Mouse (Mus musculus): ENCODE measurements around the gene Efr3b.

DNA sequence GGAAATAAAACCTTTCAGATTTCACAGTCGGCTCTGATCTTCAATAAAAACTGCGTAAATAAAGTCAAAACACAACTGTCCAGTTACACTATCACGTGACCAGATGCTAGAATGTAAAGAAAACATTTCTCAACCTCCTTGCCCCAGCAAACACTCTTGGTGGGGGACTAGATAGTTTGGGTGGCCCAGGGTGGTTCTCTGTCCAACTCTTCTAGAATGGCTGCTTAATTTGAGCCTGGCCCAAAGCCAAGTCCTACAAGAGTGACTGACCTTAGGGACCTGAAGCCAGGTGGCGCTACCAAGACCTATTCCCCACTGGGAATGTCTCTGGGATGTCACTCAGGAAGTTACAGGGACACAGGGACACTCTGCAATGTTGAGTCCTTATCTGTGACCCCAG, 78.2 kb downstream of the Efr3b start:
- TF ChIP-seq CTCF (IDR thresholded peaks at IDR 0.05; ENCODE audit: extremely low read depth, insufficient read length, insufficient replicate concordance, low read depth, low read length) (peak; percentile 34; the same call in 1 of the 2 replicates), POLR2A (IDR thresholded peaks at IDR 0.05; ENCODE audit: low read depth, low read length) (no peak)

Measured in small intestine, adult 2 months (tissue).